In the genomic region with DNA sequence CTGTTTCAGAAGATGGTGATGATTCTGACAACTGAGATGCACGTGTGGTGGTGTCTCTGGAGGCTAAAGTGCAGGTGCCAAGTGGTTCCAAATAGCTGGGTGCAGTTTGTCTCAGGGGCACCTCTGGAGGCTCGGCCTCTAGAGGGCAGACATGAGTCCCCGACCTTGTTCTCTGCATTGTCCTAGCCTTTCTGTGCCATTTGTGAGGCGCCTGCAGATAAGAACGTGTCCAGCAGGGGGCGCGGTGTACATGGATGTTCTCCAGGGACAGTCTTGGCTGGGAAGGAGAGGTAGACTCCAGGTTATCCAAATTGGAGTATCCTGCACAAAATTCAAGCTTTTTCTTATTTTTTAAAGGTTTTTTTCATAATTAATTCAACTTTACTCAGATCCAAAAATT, we compare ENCODE assay signal across 12 mouse cellular contexts. TPM values are rescaled to one million over a fixed set of nuclear protein-coding genes. Genes with fewer than 3 reads are reported as not detected.
DNase-seq lines count a peak whose midpoint lies in the region; ATAC-seq lines count a peak whose summit lies in the region.
"Not testable (repeated sequence)": the region's sequence is repeated elsewhere in the genome, so short reads cannot be mapped to it uniquely, and the experiment has no call there.
"Had no signal": no experiment of that assay in that cellular context is flagged by ENCODE, and none has a peak within 500 bp of the region (broad histone marks: within the 10 kb centered on the region; RNA-seq: fewer than 3 reads in every experiment).

No protein-coding gene starts in this region.

- peak; percentile 68 for DNase-seq in 416B (ENCODE audit: low read depth)
- DNase-seq in adipocyte (ENCODE audit: low spot score): peak; percentile 30
- peak; percentile 15 to 33 for DNase-seq in cerebellum, postnatal 25 days
- DNase-seq in kidney, postnatal 25 days: peak; percentile 50 to 55
- DNase-seq in liver, embryonic 13.5 days: peak; percentile 65
- DNase-seq in ovary, postnatal 36 days (ENCODE audit: low spot score): peak; percentile 68
- peak; percentile 39 to 41 for DNase-seq in thymus, adult 18-20 months

- ATAC-seq in granulocyte monocyte progenitor cell, adult 5-6 weeks (replicated peaks; ENCODE audit: poor library complexity, severe bottlenecking): peak; percentile 63; the same call in 1 of the 2 replicates
- not testable (repeated sequence) for ATAC-seq in liver, embryonic 13.5 days (ENCODE audit: low read depth)

- H3K4me3 ChIP-seq in liver, embryonic 13.5 days (replicated peaks): not testable (repeated sequence)

- H3K36me3 ChIP-seq in liver, embryonic 13.5 days: not testable (repeated sequence)

- H3K4me1 ChIP-seq in liver, embryonic 13.5 days (replicated peaks): not testable (repeated sequence)

- not testable (repeated sequence) for H3K9ac ChIP-seq in liver, embryonic 13.5 days

- H3K27me3 ChIP-seq in liver, embryonic 13.5 days: not testable (repeated sequence)

- 6% methylated on average over 7 of the region's 7 CpGs for WGBS in liver, embryonic 13.5 days (ENCODE audit: insufficient replicate concordance)

- H3K9me3 ChIP-seq in liver, embryonic 13.5 days (replicated peaks): not testable (repeated sequence)

- not testable (repeated sequence) for H3K27ac ChIP-seq in liver, embryonic 13.5 days

- not testable (repeated sequence) for H3K4me2 ChIP-seq in liver, embryonic 13.5 days

RNA-seq across cellular contexts. Expression of gene Ssxb10, which starts 12.3 kb away (rescaled TPM):
- not detected in 2 replicates for total RNA-seq in granulocyte monocyte progenitor cell, adult 5-6 weeks (2014; fragmentation: Nextera tagmentation)
- total RNA-seq in granulocyte monocyte progenitor cell, adult 5-6 weeks (2017): not detected in 2 replicates
- not detected in 2 replicates for polyA plus RNA-seq in liver, embryonic 13.5 days (2015; fragmentation: Nextera tagmentation; extraction: Ambion mirVana)
- total RNA-seq: hematopoietic stem cell, adult 5-6 weeks had no signal
- polyA plus RNA-seq: forebrain, embryonic 13.5 days; liver, embryonic 12.5 days; neural tube, embryonic 14.5 days had no signal

RNA-seq across cellular contexts. Expression of gene Slc38a5, which starts 44.0 kb away (rescaled TPM):
- 0.32 TPM in 1 of 2 replicates, not detected in the other for total RNA-seq in granulocyte monocyte progenitor cell, adult 5-6 weeks (2014; fragmentation: Nextera tagmentation)
- total RNA-seq in granulocyte monocyte progenitor cell, adult 5-6 weeks (2017): 0.26 TPM in 1 of 2 replicates, not detected in the other
- polyA plus RNA-seq in liver, embryonic 13.5 days (2015; fragmentation: Nextera tagmentation; extraction: Ambion mirVana): 76.5 and 79.6 TPM in 2 replicates

RNA-seq across cellular contexts. Expression of gene Ssxb9, which starts 51.9 kb away (rescaled TPM):
- total RNA-seq in granulocyte monocyte progenitor cell, adult 5-6 weeks (2014; fragmentation: Nextera tagmentation): not detected in 2 replicates
- not detected in 2 replicates for total RNA-seq in granulocyte monocyte progenitor cell, adult 5-6 weeks (2017)
- not detected in 2 replicates for polyA plus RNA-seq in liver, embryonic 13.5 days (2015; fragmentation: Nextera tagmentation; extraction: Ambion mirVana)
- total RNA-seq: hematopoietic stem cell, adult 5-6 weeks had no signal
- polyA plus RNA-seq: forebrain, embryonic 13.5 days; liver, embryonic 12.5 days; neural tube, embryonic 14.5 days had no signal
